Mouse (Mus musculus) liver, adult 2 months (tissue): ENCODE measurements at regions not wholly inside any gene's neighbourhood (a gene's known extent, or its start where the extent isn't known, plus 50 kb on each side); places are given as distances from the start of the nearest gene placed in this dataset.

Source experiments
- CTCF ChIP-seq: fragments of 200-500 bp; IDR thresholded peaks from 2 replicates; pipeline ENCODE4 v1.5.1; 2011; ENCODE audit warnings: low read depth, low read length, control low read depth
- POLR2A ChIP-seq: fragments of 200-500 bp; IDR thresholded peaks from 2 replicates; pipeline ENCODE4 v1.6.1; 2011; ENCODE audit warnings: low read length, control low read depth; ENCODE audit not compliant: insufficient read depth; ENCODE audit errors: extremely low read depth

- no peak for TF ChIP-seq CTCF
- TF ChIP-seq POLR2A, result no peak
These were observed 1198.0 kb upstream of the Zeb2 start for GRCm38 (mm10) chr2:46315243-46315642.
